Mouse (Mus musculus) cerebellum, postnatal 10 days (tissue): Measurements from ENCODE around the gene Dock9.
"Not testable (repeated sequence)": the region's sequence is repeated elsewhere in the genome, so short reads cannot be mapped to it uniquely, and the experiment has no call there.

Experiments
- DNase-seq, 2 experiments: peaks; one replicate each; pipeline ENCODE4 v3.0.0; 2021; ENCODE audit warnings: mixed read lengths in 2 of 2

Dock9 gene

DNA sequence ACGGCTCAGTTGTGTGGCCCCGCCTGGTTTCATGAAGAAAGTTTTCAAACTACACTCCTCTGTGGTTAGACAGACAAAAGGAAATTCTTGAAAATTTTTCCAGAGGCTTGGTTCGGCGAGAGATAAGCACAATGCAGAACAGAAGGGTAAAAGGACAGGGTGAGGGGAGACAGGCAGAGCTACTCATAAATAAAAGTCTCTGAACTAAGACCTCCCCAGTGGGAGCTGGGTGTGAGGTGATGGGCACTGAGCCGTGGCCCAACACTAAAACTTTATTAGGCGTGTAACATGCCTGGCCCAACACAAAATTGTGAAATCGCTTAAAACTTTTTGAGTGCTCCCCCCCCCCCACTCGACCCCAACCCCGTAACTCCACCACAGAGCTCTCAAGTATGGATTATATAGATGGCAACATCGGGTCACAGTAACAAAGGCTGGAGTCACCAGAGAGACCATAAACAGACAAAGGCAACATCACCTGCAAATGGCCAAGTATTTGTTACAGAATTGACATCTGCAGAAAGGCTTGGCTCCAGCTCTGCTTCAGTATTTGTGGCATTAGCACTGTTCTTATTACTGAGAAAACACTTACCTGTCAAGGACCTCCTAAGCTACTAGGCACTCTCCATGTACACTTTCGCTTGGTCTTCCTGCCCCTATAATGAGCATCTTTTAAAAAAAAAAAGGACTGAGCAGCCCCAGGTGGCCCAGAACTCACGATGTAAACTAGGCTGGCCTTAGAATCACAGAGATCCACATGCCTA is 138.4 kb downstream of the Dock9 start:
- DNase-seq: no peak

DNA sequence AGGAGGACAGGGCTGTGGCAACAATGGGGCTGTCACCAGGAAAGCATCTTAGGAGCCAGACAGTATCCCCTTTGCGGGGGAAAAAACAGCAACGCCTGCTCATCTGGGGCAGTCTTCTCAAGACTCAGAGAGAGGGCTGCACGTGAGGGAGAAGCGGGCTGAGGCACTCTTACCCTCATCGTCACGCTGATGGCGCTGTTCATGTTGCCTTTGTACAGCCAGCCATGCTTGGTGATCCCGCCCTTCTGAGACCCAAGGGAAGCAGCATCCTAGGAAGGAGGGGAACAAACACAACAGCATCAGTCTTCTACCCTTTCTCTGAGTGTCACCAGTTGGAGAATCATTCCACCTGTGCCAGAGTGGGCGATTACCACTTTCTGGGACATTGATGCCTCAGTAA is 139.1 kb downstream of the Dock9 start:
- no peak for DNase-seq

DNA sequence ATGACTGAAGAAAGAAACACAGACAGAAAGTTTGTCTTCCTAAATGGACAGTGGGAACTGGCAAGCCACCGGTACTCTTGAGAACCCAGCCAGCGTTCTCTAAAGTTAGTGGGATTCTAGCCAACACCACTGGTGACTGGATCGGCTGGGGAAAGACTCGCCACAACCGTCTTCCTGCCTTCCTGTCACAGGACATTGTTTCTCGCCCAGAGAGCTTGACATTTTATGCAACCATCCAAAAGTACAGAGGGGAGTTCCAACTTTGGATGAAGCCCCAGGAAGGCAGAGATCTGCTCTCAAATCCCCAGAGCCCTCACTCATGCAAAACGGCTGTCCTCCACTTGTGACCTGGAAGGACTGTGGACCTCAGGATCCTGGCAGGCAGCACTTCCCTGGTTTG is 140.0 kb downstream of the Dock9 start:
- DNase-seq: no peak

DNA sequence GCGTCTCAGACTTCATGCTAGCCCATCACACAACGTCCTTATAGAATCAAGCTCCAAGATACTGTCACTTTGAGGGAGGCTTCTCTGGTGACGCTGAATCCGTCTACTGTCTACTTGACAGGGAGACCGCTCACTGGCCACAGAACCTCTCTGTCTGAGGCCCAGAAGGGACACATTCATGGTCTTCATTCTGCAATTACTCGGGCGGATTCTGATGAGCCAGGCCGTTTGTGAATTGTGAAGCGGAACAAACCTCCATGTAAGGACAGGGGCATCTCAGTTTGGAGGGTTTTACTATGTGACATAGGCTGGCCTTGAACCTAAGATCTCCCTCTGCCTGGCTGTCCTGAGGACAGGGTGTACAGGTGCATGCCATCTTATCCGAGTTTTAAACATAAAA is 140.7 kb downstream of the Dock9 start:
- no peak for DNase-seq

DNA sequence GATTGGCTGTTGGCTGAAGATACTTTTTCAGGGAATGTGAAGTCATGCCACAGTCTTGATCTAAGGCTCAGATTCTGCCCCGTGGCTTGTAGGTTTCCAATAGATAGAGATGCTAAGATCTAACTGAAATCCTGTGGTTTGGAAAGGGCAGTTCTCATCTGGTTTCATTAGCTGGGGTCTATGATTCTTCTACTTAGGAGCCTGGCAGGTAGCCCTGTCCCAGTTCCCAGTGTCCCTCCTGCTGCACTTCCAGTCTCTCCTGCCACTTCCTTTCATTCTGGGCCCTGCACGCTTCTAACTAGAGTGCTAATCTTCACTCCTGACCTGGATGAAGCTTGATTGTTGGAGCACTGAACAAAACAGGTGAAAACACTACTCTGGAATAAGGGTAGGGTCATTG is 142.7 kb downstream of the Dock9 start:
- peak; percentile 31 to 35 for DNase-seq

DNA sequence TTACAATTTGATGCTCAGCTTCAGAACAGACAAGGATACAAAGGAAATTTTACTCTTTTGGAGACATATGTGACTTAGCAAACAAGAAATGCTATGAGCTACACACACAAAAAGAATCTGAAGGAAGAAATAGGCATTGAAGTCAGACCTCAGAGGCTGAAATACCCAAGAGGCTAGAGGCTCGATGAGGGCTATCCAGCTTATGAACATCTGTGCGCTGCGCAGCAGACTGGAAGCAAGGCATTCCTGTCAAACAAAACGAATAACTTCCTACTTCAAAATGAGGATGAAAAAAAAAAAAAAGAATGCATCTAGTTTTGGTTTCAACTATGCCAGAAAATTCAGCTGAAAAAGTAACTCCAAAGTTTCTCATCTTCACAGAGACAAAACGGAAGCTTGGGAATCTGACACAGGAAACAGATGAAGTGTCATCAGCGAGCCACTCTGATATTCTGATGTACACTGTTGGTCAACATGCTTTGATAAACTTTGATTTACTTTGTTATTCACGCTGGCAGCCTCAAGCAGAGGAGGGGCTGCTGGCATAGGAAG is 143.1 kb downstream of the Dock9 start:
- no peak for DNase-seq

DNA sequence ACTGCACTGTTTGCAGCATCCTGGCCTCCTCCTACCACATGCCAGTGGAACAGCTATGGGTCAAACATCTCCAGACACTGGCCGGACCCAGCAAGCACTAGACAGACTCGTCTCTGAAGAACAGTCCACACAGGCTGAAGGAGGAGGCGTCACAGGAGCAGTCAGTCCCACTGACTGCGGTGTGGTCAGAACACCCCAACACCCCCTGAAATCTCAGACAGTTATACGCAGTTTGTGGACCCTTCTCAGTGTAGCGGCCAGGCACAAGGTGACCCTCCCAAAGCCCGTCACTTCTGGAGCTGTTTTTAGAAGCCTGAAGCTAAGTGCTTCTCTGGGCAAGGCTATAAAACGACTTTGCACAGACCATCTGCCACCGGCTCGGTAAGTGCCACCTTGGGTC is 143.9 kb downstream of the Dock9 start:
- peak in 1 of 2 experiments; percentile 21 for DNase-seq

DNA sequence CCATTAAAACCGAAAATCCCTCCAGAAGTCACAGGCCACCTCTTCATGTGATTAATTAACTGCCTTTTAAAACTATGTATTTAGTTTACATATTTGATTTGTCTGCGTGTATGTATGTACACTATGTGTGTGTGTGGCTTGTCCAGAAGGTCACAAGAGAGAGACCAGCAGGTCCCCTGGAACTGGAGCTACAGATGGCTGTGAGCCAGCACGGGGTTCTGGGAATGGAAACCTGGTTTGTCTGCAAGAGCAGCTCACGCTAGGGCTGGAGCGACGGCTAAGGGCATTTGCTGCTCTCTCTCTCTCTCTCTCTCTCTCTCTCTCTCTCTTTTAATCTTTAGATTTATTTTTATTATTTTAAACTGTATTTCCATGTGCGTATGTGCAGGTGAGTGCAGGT is 144.4 kb downstream of the Dock9 start:
- DNase-seq: peak; percentile 91 to 92

DNA sequence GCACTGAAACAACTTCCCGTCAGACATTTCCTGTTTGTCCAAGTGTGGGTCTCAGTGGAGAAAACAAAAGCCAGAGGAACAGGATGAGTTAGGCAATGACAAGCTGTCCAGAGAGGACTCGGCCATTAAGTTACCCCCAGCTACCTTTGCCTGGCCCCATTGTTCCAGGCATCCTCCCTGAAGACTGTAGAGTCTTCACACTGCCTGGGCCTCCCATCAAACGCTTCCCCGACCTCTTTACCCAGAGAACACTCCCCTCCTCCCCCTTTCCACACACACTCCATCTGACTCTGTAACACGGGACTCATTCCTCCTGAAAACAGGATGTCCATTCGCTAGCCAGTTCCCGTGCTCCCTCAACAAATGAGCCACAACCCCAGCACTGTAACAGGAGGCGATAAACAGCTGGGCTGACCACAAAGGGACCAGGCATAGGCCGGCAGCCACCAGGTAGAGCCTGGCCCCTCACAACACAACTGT is 149.0 kb downstream of the Dock9 start:
- DNase-seq: no peak

DNA sequence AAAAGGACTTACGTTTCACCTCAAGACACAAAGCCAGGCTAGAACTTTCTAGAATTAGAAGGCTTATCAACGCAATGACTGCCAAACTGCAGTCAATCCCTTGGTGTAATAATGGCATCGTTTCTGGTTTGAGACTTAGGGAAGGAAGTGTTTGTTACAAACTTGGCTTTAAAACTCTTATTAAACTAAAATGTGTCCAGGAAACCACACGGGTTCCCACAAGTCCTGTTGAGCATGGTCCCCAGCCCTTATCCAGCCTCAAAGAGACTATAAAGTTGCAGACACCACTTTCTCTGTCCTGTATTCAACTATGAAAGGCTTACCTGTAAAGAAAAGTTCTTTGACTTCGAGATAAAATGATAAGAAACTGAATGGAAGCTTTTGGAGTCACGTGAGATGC is 149.9 kb downstream of the Dock9 start:
- DNase-seq: no peak

DNA sequence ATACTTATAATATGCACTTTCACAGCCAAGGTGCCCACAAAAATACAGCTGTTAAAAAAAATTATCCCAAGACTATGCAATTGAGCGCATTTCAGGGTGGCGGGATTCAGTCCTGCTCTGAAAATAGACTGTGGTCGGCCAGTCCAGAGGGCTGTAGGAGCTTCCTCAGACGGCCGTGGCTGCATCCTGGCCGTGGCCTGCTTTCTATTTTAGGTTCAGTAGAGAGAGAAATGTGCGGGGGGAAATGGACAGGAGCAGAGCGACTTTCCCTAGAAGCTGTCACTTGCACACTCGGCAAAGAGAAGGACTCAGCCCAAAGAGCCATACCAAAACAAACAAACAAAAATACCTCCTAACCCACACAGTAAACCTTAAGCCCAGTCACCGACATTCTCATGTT is 151.0 kb downstream of the Dock9 start:
- peak; percentile 29 to 35 for DNase-seq

DNA sequence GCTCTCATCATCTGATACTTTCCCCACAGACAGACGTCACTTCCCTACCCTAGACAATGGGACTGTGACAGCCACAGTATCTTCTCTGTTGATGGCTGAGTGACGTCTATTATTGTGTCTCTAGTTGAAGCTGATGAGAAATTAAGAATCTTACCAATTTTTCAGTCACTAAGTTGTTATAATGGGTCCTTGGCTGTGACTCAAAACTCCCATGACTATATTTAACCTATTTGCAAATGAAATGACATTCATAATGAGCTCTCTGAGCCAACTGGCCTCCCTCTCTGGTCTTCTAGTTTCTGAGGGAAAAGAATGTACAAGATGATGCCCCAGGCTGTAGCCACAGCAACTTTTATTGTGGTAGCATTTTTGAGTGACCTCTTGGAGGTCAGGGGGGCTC is 153.3 kb downstream of the Dock9 start:
- no peak for DNase-seq

DNA sequence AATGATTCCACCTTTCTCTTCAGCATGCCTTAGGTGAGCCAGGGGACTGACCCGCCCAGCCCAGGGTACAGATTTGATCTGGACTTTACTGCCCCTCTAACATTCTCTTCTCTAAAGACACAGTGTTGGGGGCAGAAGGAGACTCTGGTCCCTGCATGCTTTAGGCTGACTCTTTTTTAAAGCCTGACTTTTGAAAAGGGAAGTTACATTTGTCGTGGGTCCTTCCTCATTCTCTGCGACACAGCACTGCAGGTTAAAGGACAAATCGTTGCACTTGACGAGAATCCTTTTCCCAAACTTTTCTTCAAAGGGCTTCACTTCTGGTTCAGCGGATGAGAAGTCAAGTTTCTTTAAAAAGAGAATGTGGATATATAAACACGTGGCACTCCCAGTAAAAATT is 156.4 kb downstream of the Dock9 start:
- no peak for DNase-seq

DNA sequence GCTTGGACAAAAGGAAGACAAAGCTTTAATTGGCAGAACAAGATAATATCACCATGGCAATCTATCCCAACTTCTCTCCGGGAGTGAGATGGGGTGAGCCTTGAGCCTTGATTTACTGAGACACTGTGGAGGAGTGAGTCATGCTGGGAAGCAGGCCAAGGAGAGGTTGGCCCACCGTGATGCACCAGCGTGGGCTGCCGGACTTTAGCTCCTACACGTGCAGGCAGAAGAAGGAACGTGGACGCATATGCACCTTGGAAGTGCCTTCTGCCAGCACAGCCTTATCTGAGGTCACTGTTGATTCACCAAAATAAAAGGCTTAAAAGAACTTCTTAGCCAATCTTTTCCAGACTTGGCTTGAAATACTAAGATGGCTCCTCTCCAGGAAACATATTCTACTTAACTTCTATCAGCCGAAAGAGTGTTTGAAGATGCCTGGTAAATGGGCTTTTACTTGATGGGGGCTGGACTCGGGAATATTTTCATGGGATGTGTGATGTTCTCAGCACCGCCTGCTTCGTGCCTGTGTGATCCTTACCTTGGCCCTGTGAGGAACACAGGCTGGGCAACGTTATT is 160.6 kb downstream of the Dock9 start:
- peak; percentile 71 to 74 for DNase-seq

DNA sequence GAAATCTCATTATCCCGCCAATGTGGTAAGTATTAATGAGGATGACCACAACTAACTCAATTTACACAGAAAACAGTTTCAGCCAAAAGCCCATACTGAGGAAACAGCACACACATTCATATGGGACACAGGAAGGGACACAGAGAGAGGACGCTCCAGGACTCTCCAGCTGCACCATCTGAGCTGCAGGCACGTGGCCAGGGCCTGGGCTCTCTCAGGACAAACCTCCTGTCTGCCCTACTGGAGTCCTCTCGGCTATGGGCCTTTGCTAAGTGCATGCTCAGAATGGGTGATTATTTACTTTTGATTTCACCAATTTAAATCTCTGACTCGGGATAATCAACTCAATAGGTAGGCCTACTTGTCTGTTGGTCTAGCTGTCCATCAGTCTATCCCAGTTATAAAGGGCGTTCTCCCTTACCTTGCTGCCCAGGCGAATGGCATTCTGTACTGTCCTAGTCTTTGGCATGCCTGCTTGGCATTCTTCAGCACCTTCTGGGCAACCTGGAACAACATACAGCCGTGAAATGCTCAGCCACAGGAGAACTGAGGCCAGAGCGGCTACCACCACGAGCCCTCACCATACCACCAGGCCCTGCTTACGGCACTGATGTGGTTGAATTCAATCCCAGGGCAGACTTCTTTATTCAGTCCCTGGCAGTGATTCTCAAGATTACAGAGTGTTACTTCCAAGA is 162.8 kb downstream of the Dock9 start:
- peak; percentile 82 to 91 for DNase-seq

DNA sequence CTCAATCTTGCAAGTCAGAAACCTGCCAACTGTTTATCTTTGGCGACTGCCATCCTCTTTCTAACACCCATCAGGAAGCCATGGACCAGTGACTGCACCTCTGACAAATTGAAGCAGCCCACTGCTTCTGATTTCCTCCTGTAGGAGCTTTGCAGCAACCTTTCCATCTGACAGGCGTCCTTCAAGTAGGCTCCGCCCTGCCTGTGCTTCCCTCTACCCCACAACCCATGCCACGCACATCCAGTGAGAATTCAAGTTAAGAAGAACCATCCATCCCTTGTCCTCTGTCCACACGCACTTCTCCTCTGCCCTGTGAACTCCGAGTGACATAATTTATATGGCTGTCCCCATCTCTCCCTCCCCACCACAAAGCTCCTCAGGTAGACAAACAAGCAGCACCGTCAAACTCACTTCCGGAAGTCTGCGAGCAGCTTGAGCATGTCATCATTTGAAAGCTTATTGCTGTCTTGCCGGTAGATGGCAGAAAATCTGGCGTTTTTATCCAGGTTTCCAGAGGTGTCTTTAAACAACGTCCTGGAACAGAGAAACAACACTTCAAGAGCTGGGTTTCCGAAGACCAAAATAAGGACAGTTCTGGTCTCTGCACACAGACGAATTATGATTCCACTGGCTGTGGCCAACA is 163.4 kb downstream of the Dock9 start:
- DNase-seq: peak; percentile 47 to 55

DNA sequence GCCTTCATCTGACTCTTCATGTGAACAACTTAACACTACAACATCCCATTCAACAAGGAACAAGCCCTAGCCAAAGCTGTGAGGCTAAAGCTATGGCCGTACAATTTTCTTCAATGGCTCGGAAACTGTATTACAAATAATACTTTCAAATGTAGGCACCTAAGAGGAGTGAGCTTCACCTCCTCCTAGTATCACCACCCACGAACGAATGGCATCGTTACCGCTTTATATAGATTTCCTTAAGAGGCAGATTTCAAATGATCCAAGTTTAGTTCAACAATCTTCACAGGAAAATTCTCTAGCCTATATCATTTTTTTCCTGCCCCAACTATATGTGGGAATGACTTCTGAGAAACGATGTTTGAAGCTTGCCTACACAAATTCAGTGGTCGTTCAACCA is 165.7 kb downstream of the Dock9 start:
- no peak for DNase-seq

DNA sequence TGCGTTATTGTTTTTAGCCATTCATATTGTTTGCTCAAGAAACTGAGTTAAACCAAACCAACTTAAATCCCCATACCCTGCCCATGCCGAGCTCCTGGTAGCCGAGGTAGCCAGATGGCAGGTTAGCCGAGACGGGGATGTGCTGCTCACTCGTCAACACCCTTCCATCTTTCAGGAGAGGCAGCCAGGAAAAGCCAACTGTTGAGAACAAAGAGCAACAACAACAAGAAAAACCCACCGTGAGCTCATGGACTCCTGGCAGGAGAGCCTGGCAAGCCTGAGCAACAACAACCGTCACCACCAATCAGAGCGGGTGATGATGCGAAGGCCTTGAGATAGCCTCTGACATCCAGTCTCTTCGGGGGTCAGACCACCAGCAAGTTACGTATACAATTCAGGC is 170.9 kb downstream of the Dock9 start:
- DNase-seq: no peak

DNA sequence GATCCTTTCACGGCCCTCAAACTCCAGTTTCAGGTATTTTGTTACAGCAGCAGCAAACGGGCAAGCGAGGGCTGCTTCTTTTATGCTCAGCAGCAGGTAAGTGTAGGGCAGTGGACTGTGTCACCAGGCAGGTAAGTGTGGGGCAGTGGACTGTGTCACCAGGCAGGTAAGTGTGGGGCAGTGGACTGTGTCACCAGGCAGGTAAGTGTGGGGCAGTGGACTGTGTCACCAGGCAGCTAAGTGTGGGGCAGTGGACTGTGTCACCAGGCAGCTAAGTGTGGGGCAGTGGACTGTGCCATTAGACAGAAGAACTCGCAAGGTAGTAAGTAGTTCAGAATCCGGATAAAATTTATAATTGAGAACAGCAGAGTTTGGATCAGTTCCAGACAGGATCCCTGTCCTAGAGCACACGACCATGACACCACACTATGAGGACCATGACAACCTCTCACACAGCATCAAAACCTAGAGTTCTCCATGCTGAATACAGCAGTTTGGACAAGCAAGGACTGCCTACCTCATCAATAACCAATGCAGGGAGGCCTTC is 173.6 kb downstream of the Dock9 start:
- not testable (repeated sequence) for DNase-seq

DNA sequence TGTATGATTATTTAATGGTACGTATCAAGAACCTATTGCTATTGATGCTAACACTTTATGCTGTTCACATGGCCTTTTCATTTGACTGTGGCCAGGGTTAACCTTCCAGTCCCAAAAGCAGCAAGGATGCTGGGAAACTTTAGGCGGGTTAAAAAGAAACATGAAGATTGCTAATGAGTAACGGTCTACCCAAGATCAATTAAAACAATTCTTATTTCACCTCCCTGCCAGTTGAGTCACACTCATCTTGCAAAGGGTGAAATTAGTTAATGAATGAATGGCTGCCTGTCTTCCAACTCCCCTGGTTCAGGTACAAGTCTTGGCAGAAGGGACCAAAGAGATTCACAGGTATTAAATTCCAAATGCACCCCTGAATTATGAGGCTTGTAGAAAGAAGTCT is 175.8 kb downstream of the Dock9 start:
- no peak for DNase-seq

DNA sequence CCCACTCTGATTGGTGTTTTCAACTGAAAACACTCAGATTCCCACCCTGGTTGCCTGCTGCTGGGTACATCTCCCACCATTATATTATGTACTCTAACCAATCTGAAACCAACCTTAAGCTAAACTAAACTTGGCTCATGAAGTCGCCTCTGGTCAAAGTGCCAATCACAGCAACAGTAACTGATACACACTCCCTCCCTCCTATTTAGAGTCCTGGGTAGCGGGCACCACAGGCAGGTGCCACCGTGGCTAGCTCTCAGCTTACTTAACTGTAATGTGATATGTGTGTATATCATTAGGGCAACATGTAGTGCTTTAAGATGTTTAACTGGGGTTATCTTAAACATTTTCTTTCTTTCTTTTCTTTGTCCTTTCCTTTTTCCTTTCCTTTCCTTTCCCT is 177.1 kb downstream of the Dock9 start:
- DNase-seq: no peak

DNA sequence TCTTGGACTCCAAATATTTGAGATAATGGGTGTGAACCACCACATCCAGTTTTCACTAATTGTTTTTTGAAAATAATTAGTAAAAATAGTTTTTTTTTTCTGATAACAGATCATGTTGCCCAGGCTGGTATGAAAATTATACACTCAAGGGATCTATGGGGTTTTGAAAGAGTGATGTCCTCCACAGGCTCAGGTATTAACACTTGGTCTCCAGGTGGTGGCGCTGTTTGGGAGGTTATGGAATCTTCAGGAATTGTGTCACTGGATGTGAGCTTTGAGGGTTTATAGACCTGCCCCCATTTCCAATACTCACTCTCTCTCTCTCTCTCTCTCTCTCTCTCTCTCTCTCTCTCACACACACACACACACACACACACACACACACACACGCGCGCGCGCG is 177.5 kb downstream of the Dock9 start:
- peak in 1 of 2 experiments; percentile 29 for DNase-seq
